Mouse (Mus musculus): ENCODE measurements at regions not wholly inside any gene's neighbourhood (a gene's known extent, or its start where the extent isn't known, plus 50 kb on each side); places are given as distances from the start of the nearest gene placed in this dataset.

GRCm38 (mm10) chr7:71224320-71224865, 126.9 kb downstream of the Gm10295 start:
- no peak for TF ChIP-seq POU5F1 (IDR thresholded peaks at IDR 0.05; ENCODE audit: borderline replicate concordance, low read length)
- no peak for TF ChIP-seq CTCF (conservative IDR thresholded peaks at IDR 0.05; ENCODE audit: low read length)
- no peak for TF ChIP-seq NANOG (IDR thresholded peaks at IDR 0.05; ENCODE audit: borderline replicate concordance, low read length)
- Histone ChIP-seq H3K27me3 (ENCODE audit: insufficient read depth, low read length) (no peaks in the 10 kb centered on the region), H3K36me3 (ENCODE audit: insufficient read depth, low read length) (no peaks in the 10 kb centered on the region), H3K4me3 (replicated peaks; ENCODE audit: low read length) (no peak overlapping the region), H3K9me3 (ENCODE audit: low read length) (no peaks in the 10 kb centered on the region), H3K4me1 (replicated peaks; ENCODE audit: low read depth, low read length) (no peaks in the 10 kb centered on the region)

- no peaks in the 10 kb centered on the region for H3K9me3 ChIP-seq (ENCODE audit: low read length)
- no peaks in the 10 kb centered on the region for H3K4me1 ChIP-seq (replicated peaks; ENCODE audit: low read depth, low read length)
- no peaks in the 10 kb centered on the region for H3K36me3 ChIP-seq (ENCODE audit: insufficient read depth, low read length)
- H3K27me3 ChIP-seq (ENCODE audit: insufficient read depth, low read length): no peaks in the 10 kb centered on the region
- H3K4me3 ChIP-seq (replicated peaks; ENCODE audit: low read length): no peak overlapping the region
- no peak for TF ChIP-seq POU5F1 (IDR thresholded peaks at IDR 0.05; ENCODE audit: borderline replicate concordance, low read length)
- TF ChIP-seq CTCF (conservative IDR thresholded peaks at IDR 0.05; ENCODE audit: low read length): no peak
- TF ChIP-seq NANOG (IDR thresholded peaks at IDR 0.05; ENCODE audit: borderline replicate concordance, low read length): no peak
Observed at GRCm38 (mm10) chr7:71223513-71224319, 127.6 kb downstream of the Gm10295 start.

DNA sequence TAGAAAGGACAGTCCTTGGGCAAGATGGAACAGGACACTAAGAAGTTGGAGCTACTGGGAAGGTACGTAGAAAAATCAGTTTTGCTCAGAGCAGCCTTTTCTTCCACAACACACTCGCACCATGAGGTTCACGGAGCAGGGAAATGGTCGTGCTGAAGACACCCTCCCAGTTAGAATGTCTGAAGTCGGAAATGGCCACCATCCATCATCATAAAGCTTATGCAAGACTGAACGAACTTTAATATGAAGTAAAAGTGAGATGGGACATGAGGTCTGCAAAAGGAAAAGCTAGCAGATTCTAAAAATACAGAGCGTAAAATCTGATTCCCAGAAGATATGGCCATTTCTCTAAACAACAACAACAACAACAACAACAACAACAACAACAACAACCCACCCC, 133.9 kb downstream of the Gm10295 start:
- H3K27me3 ChIP-seq (ENCODE audit: insufficient read depth, low read length): no peaks in the 10 kb centered on the region
- H3K4me1 ChIP-seq (replicated peaks; ENCODE audit: low read depth, low read length): no peaks in the 10 kb centered on the region
- H3K4me3 ChIP-seq (replicated peaks; ENCODE audit: low read length): no peak overlapping the region
- no peaks in the 10 kb centered on the region for H3K36me3 ChIP-seq (ENCODE audit: insufficient read depth, low read length)
- H3K9me3 ChIP-seq (ENCODE audit: low read length): no peaks in the 10 kb centered on the region
- no peak for TF ChIP-seq CTCF (conservative IDR thresholded peaks at IDR 0.05; ENCODE audit: low read length)
- no peak for TF ChIP-seq NANOG (IDR thresholded peaks at IDR 0.05; ENCODE audit: borderline replicate concordance, low read length)

GRCm38 (mm10) chr7:71216808-71217207, 134.5 kb downstream of the Gm10295 start:
- no peak for TF ChIP-seq POU5F1 (IDR thresholded peaks at IDR 0.05; ENCODE audit: borderline replicate concordance, low read length)
- TF ChIP-seq CTCF (conservative IDR thresholded peaks at IDR 0.05; ENCODE audit: low read length): no peak
- H3K9me3 ChIP-seq (ENCODE audit: low read length): no peaks in the 10 kb centered on the region
- H3K4me1 ChIP-seq (replicated peaks; ENCODE audit: low read depth, low read length): no peaks in the 10 kb centered on the region
- no peaks in the 10 kb centered on the region for H3K27me3 ChIP-seq (ENCODE audit: insufficient read depth, low read length)
- no peaks in the 10 kb centered on the region for H3K36me3 ChIP-seq (ENCODE audit: insufficient read depth, low read length)
- no peak overlapping the region for H3K4me3 ChIP-seq (replicated peaks; ENCODE audit: low read length)

DNA sequence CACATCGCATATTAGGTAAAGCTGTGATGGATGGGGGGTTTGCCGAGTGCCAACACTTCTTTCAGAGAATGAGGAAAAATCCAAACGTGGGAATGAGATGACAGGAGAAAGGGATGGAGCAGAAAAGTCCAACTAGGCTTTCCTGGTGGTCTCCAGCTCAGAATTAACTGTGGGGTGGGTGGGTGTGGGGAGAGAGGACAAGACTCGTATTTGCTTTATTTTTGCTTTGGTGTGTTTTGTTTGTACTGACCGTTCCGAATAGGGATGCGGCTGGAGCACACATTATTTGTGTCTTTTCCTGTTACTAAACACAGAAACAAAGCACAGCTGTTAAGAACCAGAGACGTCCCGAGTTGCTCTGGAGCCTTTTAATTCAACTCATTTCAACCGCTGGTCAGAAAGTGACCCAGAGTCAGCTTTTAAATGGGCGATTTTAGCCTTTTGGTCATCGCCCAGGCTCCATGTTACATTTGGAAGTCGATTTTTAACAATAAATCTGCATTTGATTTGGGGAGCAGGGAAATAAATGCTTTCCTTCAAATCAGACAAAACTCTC, 136.7 kb downstream of the Gm10295 start:
- H3K4me3 ChIP-seq (replicated peaks; ENCODE audit: low read length): no peak overlapping the region
- H3K36me3 ChIP-seq (ENCODE audit: insufficient read depth, low read length): no peaks in the 10 kb centered on the region
- no peaks in the 10 kb centered on the region for H3K4me1 ChIP-seq (replicated peaks; ENCODE audit: low read depth, low read length)
- TF ChIP-seq CTCF (conservative IDR thresholded peaks at IDR 0.05; ENCODE audit: low read length): no peak
- no peaks in the 10 kb centered on the region for H3K27me3 ChIP-seq (ENCODE audit: insufficient read depth, low read length)
- H3K9me3 ChIP-seq (ENCODE audit: low read length): no peaks in the 10 kb centered on the region

- Histone ChIP-seq H3K36me3 (ENCODE audit: insufficient read depth, low read length) (no peaks in the 10 kb centered on the region), H3K9me3 (ENCODE audit: low read length) (no peaks in the 10 kb centered on the region), H3K4me1 (replicated peaks; ENCODE audit: low read depth, low read length) (no peaks in the 10 kb centered on the region), H3K4me3 (replicated peaks; ENCODE audit: low read length) (no peak overlapping the region), H3K27me3 (ENCODE audit: insufficient read depth, low read length) (no peaks in the 10 kb centered on the region)
- no peak for TF ChIP-seq POU5F1 (IDR thresholded peaks at IDR 0.05; ENCODE audit: borderline replicate concordance, low read length)
- TF ChIP-seq NANOG (IDR thresholded peaks at IDR 0.05; ENCODE audit: borderline replicate concordance, low read length): no peak
- TF ChIP-seq CTCF (conservative IDR thresholded peaks at IDR 0.05; ENCODE audit: low read length): no peak
Observed at GRCm38 (mm10) chr7:71193131-71193530, 158.2 kb downstream of the Gm10295 start.

DNA sequence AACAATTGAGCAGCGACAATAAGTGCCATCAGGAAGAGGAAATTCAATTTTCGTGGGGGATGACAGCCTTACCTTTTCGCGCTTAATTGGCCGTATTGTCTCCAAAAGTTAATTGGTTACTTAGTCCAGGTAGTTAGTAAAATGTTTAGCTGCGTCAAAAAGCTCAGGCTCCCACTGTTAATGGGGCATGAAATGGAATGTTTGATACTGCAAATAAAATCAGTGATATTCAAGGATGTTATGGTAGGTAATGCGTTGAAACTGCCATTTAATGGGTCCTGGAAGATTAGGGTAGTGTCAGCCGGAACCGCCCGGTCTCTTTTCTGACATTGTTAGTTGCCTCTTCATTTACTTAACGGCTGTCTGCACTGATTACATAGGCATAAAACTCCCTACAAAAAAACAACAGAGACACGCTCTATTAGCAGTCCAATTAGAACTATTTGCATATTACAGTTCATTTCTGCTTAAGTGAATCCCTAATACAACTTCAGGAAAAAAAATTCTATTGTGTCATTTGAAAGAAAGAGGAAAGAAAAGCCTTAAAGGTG, 161.0 kb downstream of the Gm10295 start:
- no peak overlapping the region for H3K4me3 ChIP-seq (replicated peaks; ENCODE audit: low read length)
- H3K36me3 ChIP-seq (ENCODE audit: insufficient read depth, low read length): no peaks in the 10 kb centered on the region
- H3K9me3 ChIP-seq (ENCODE audit: low read length): no peaks in the 10 kb centered on the region
- no peaks in the 10 kb centered on the region for H3K4me1 ChIP-seq (replicated peaks; ENCODE audit: low read depth, low read length)
- TF ChIP-seq NANOG (IDR thresholded peaks at IDR 0.05; ENCODE audit: borderline replicate concordance, low read length) (no peak), POU5F1 (IDR thresholded peaks at IDR 0.05; ENCODE audit: borderline replicate concordance, low read length) (no peak), CTCF (conservative IDR thresholded peaks at IDR 0.05; ENCODE audit: low read length) (no peak)
- no peaks in the 10 kb centered on the region for H3K27me3 ChIP-seq (ENCODE audit: insufficient read depth, low read length)

DNA sequence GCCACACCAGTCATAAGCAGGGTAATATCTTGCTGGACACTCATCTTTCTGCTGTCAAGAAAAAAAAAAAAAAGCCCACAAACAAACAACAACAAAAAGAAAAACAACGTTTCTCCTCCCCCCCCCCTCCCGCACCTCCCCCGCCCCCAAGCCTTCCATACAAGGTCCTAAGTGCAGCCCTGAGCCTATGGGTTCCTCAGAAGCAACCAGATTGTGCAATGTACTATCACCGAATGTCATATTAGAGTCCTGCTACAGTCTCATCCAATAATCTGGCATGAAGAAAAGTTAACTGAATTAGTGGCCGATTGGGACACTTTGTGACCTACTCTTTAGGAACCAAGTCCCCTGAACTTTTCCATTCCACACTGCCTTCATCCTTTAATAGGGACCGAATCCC, 161.5 kb downstream of the Gm10295 start:
- Histone ChIP-seq H3K27me3 (ENCODE audit: insufficient read depth, low read length) (no peaks in the 10 kb centered on the region), H3K4me3 (replicated peaks; ENCODE audit: low read length) (no peak overlapping the region), H3K36me3 (ENCODE audit: insufficient read depth, low read length) (no peaks in the 10 kb centered on the region), H3K4me1 (replicated peaks; ENCODE audit: low read depth, low read length) (no peaks in the 10 kb centered on the region), H3K9me3 (ENCODE audit: low read length) (no peaks in the 10 kb centered on the region)
- TF ChIP-seq CTCF (conservative IDR thresholded peaks at IDR 0.05; ENCODE audit: low read length): no peak
- no peak for TF ChIP-seq NANOG (IDR thresholded peaks at IDR 0.05; ENCODE audit: borderline replicate concordance, low read length)
- TF ChIP-seq POU5F1 (IDR thresholded peaks at IDR 0.05; ENCODE audit: borderline replicate concordance, low read length): no peak

Measured in E14TG2a.4 (cell line).